Mouse (Mus musculus) heart, embryonic 16.5 days (tissue): ENCODE results near the gene Ell. TPM values are rescaled to one million over a fixed set of nuclear protein-coding genes. Genes with fewer than 3 reads are reported as not detected.
A peak's percentile ranks its signal among the peaks of the same experiment; 100 is the strongest.

ENCODE experiments used
- ATAC-seq: fragments of 200-750 bp; cut with Nextera tagmentation; replicated peaks from 2 replicates; pipeline ENCODE4 v1.8.0; 2017; ENCODE audit warnings: moderate number of reproducible peaks; ENCODE audit not compliant: insufficient read depth, low FRiP score; ENCODE audit errors: extremely low read depth
- H3K27ac ChIP-seq: fragments of 300-500 bp; sonication (generic); 2 replicates; pipeline ENCODE4 v1.5.1; 2014; ENCODE audit warnings: mild to moderate bottlenecking, low read length, control low read depth, moderate library complexity
- H3K27me3 ChIP-seq: fragments of 300-500 bp; sonication (generic); 2 replicates; pipeline ENCODE4 v1.6.1; 2014; ENCODE audit warnings: low read length, mixed read lengths; ENCODE audit not compliant: control insufficient read depth, insufficient read depth
- H3K36me3 ChIP-seq: fragments of 300-500 bp; sonication (generic); 2 replicates; pipeline ENCODE4 v1.6.1; 2014; ENCODE audit not compliant: control insufficient read depth, insufficient read depth
- H3K4me1 ChIP-seq: fragments of 300-500 bp; sonication (generic); 2 replicates; pipeline ENCODE4 v1.6.1; 2014; ENCODE audit warnings: low read length, mixed read lengths; ENCODE audit not compliant: control insufficient read depth, insufficient read depth
- H3K4me2 ChIP-seq: fragments of 300-500 bp; sonication (generic); 2 replicates; pipeline ENCODE4 v1.6.1; 2014; ENCODE audit warnings: low read depth, mild to moderate bottlenecking, control low read depth, low read length
- H3K4me3 ChIP-seq: fragments of 300-500 bp; sonication (generic); 2 replicates; pipeline ENCODE4 v1.5.1; 2014; ENCODE audit warnings: mild to moderate bottlenecking, control low read depth, low read length
- H3K9ac ChIP-seq: fragments of 300-500 bp; sonication (generic); 2 replicates; pipeline ENCODE4 v1.6.1; 2014; ENCODE audit warnings: low read length, control low read depth
- H3K9me3 ChIP-seq: fragments of 300-500 bp; sonication (generic); replicated peaks from 2 replicates; pipeline ENCODE4 v1.6.1; 2016; ENCODE audit warnings: low read length; ENCODE audit not compliant: control insufficient read depth
- WGBS: fragments of 180-500 bp; shearing (Covaris S2); extraction: QIAGEN DNeasy Blood & Tissue Kit; methylation state at CpG from one replicate; pipeline ENCODE4 v1.1.7; 2014; 5-methylcytosine and 5-hydroxymethylcytosine counted together
- polyA plus RNA-seq: library from polyadenylated mRNA; unstranded; fragments of >200 nt; fragmentation: Nextera tagmentation; extraction: Ambion mirVana; gene quantifications from 2 replicates; pipeline ENCODE4 v1.2.1, GENCODE M21; 2015

Ell gene
- polyA plus RNA-seq, 1 experiment from 2014 or later = 14.0 TPM

GRCm38 (mm10) chr8:70617985-70618384 is 78.7 kb downstream of the Ell start:
- Histone ChIP-seq H3K4me1 (no peaks in the 10 kb centered on the region), H3K9me3 (no peaks in the 10 kb centered on the region), H3K27ac (no peak overlapping the region), H3K27me3 (peaks cover 10% of the 10 kb centered on the region), H3K4me3 (no peak overlapping the region), H3K4me2 (no peak overlapping the region), H3K9ac (no peak overlapping the region), H3K36me3 (no peaks in the 10 kb centered on the region)
- ATAC-seq = no peak
- WGBS = 83% methylated on average over 11 of the region's 11 CpGs

- ATAC-seq = peak; percentile 71
Observed at GRCm38 (mm10) chr8:70618888-70619334, 79.7 kb downstream of the Ell start.

GRCm38 (mm10) chr8:70622220-70622619 is 83.0 kb downstream of the Ell start:
- ATAC-seq = no peak
- Histone ChIP-seq H3K9ac (no peak overlapping the region), H3K4me2 (no peak overlapping the region), H3K4me1 (no peaks in the 10 kb centered on the region), H3K9me3 (no peaks in the 10 kb centered on the region), H3K4me3 (no peak overlapping the region), H3K36me3 (no peaks in the 10 kb centered on the region), H3K27ac (no peak overlapping the region), H3K27me3 (peaks cover 10% of the 10 kb centered on the region)
- WGBS = 46% methylated on average over 3 of the region's 3 CpGs

More at GRCm38 (mm10) chr8:70618888-70619334, 79.7 kb downstream of the Ell start:
- 33% methylated on average over 9 of the region's 9 CpGs for WGBS
- no peak overlapping the region for H3K9ac ChIP-seq
- H3K4me2 ChIP-seq = no peak overlapping the region
- H3K27ac ChIP-seq = no peak overlapping the region
- H3K4me3 ChIP-seq = no peak overlapping the region
- H3K9me3 ChIP-seq = no peaks in the 10 kb centered on the region
- H3K36me3 ChIP-seq = no peaks in the 10 kb centered on the region
- H3K27me3 ChIP-seq = peaks cover 10% of the 10 kb centered on the region
- no peaks in the 10 kb centered on the region for H3K4me1 ChIP-seq

DNA sequence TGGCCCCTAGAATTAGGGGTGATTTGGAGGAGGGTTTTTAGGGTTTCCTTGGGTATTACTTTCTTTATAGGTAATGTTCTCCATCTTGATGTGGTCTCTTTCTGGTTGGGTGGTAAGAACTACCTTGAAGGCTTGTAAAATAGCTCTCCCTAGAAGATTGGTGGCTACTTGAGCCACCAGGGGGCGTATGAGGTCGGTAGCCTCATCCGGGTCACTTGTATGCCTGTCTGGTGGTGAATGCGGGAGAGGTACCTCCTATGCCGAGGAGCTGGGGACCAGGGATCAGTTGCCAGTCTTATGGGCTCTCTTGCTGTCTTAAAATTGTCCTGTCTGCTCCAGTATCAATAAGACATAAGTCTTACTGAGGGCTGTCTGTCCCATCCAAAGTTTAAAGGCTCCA is 85.8 kb downstream of the Ell start:
- Histone ChIP-seq H3K27ac (no peak overlapping the region), H3K27me3 (peaks cover 10% of the 10 kb centered on the region), H3K4me1 (0 out of 2 replicates have a peak, but pooled peaks cover 3% of the 10 kb centered on the region), H3K4me3 (no peak overlapping the region), H3K9me3 (no peaks in the 10 kb centered on the region), H3K9ac (peak overlapping the region; percentile 43; the same call in 1 of the 2 replicates), H3K4me2 (no peak overlapping the region), H3K36me3 (no peaks in the 10 kb centered on the region)
- 25% methylated on average over 5 of the region's 5 CpGs for WGBS
- ATAC-seq = no peak

DNA sequence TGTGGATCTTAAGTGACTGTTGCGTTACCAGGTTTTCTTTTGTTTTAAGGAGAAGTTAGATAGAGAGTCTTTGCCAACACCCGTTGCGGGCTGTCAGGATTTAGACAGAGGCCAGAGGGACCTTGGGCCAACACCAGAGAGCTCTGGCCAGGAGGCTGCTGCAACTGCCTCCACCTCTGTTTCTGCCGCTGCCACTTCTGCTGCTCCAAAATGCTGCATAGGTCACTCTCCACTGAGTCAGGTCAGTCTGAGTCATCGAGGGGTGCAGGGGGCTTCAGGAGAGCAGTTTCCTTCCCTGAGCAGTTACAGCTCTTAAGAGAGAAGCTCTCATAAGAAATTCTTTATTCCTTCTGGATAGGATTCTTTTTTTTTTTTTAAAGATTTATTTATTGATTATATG is 87.8 kb downstream of the Ell start:
- 83% methylated on average over 5 of the region's 5 CpGs for WGBS
- H3K4me3 ChIP-seq = no peak overlapping the region
- peaks cover 2% of the 10 kb centered on the region; the same call in 1 of the 2 replicates for H3K27me3 ChIP-seq
- H3K9ac ChIP-seq = no peak overlapping the region
- H3K27ac ChIP-seq = no peak overlapping the region
- ATAC-seq = no peak
- no peaks in the 10 kb centered on the region for H3K36me3 ChIP-seq
- peaks cover 13% of the 10 kb centered on the region for H3K4me1 ChIP-seq
- H3K4me2 ChIP-seq = no peak overlapping the region
- H3K9me3 ChIP-seq = no peaks in the 10 kb centered on the region

DNA sequence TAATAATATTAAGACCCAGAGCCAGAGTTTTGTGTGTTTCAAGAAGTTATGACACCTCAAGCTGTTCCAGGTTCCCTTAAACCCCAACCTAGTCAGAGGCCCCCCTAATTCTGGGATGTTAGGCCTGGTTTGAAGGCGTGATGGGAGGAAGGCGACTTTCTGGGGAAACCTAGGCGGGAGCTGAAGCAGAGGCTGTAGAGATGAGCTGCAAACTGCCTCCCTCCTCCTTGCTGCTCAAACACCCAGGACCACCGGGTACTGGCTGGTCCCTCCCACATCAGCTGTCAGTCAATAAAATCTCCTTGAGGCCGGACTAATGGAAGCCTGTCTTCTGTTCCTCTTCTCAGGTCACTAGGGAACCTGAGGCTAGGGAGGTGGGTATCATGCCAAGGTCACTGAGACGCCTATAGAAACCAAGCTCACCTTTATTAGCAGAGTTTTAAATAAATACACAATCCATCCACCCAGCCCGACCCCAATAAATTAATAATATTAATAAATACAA is 89.8 kb downstream of the Ell start:
- 57% methylated on average over 7 of the region's 7 CpGs for WGBS
- H3K4me2 ChIP-seq = peak overlapping the region; percentile 62
- peak overlapping the region; percentile 50 for H3K4me3 ChIP-seq
- H3K36me3 ChIP-seq = no peaks in the 10 kb centered on the region
- no peak for ATAC-seq
- H3K27me3 ChIP-seq = no peaks in the 10 kb centered on the region; the same call in 1 of the 2 replicates
- peak overlapping the region; percentile 62 for H3K9ac ChIP-seq
- H3K27ac ChIP-seq = peak overlapping the region; percentile 72
- no peaks in the 10 kb centered on the region for H3K9me3 ChIP-seq
- peaks cover 20% of the 10 kb centered on the region for H3K4me1 ChIP-seq

DNA sequence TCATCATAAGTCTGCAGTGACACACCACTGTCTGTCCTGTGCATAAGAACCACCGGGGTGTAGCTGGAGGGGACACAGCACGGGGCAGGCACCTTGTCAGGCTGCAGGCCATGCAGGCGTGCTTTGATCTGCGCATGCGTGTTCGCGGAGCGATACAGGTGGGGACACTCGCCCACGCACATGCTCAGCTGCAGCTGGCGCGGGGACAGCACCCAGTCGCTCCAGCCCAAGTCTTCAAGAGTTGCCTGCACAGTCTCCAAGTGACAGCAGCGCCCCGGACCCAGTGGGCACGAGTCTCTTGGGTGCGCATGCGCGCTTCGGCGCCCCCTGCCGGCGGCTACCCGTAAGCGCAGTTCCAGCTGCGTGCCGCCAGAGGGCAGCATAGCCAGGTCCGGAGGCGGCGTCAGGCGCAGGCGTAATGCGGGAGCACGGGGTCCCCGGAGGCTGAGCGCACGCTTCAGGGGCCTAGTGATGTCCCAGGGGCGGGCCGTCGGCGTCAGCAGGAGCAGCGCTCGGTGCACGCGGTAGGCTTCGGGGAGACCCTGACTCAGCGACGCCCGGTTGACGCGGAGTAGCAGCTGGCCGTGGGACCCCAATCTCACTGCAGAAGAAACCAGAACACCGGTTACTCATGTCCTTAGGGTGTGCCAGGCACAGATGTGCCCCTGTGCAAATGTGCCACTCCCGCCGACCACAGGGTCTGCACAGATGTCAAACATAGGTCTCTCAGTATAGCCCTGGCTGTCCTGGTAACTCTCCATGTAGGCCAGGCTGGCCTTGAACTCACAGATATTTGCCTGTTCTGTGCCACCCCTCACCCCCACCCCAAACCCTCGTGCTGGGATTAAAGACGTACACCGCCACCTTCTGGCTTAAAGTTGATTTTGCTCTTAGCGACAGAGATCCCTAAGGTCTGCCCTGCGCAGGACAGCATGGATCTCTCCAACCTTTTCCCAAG is 90.6 kb downstream of the Ell start:
- Histone ChIP-seq H3K9ac (peak overlapping the region; percentile 62), H3K4me2 (peak overlapping the region; percentile 62), H3K36me3 (no peaks in the 10 kb centered on the region), H3K27me3 (no peaks in the 10 kb centered on the region; the same call in 1 of the 2 replicates), H3K4me3 (peak overlapping the region; percentile 50), H3K9me3 (no peaks in the 10 kb centered on the region), H3K4me1 (peaks cover 28% of the 10 kb centered on the region), H3K27ac (peak overlapping the region; percentile 72)
- WGBS = 1% methylated on average over 60 of the region's 60 CpGs
- peak; percentile 84 for ATAC-seq

DNA sequence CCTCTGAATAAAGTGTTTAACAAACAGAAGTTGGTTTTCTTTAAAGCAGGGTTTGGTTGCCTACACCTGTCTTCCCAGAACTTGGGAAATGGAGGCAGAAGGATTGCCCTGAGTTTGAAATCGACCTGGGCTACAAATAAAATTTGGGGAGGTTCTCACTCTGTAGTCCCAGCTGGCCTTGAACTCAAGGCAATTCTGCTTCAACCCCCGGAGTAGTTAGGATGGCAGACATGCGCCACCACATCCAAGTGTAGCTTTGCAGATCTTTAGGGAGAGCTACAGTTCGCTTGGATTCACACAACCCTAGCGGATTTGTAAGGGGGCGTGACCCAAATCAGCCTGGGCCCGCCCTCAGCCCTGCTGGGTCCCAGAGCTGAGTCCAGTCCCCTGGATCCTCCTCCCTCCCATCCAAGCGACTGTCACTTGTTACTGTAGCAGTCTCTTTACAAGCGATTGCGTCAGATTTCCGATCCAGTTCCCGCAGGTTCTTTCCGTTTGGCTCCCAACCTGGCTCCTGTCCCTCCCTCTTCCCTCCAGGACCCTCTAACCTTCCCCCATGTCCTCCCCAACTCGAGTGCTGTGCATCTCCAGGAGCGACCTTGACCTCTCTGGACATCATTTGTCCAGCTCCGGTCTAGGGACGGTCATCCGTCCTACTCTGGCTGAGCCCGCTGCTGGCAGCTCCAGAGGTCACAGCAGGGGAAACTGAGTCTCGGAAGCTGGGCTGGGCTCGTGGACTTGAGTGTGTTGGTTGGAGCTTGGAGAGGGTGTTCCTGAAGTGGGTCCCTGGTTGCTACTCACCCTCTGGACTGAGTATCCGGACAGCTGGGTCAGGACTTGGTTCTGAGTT is 91.5 kb downstream of the Ell start:
- Histone ChIP-seq H3K4me2 (peak overlapping the region; percentile 62), H3K27me3 (no peaks in the 10 kb centered on the region; the same call in 1 of the 2 replicates), H3K9me3 (no peaks in the 10 kb centered on the region), H3K27ac (peak overlapping the region; percentile 21; the same call in 1 of the 2 replicates), H3K9ac (peak overlapping the region; percentile 38), H3K4me1 (peaks cover 30% of the 10 kb centered on the region), H3K36me3 (no peaks in the 10 kb centered on the region), H3K4me3 (peak overlapping the region; percentile 6; the same call in 1 of the 2 replicates)
- 16% methylated on average over 22 of the region's 22 CpGs for WGBS
- no peak for ATAC-seq
